Mouse (Mus musculus) bone marrow, adult 2 months (tissue): ENCODE measurements at regions not wholly inside any gene's neighbourhood (a gene's known extent, or its start where the extent isn't known, plus 50 kb on each side); places are given as distances from the start of the nearest gene placed in this dataset.

ENCODE experiments used
- CTCF ChIP-seq: fragments of 200-500 bp; IDR thresholded peaks from 2 replicates; pipeline ENCODE4 v1.5.1; 2011; ENCODE audit warnings: low read length, control low read depth; ENCODE audit not compliant: control insufficient read depth, insufficient read depth
- POLR2A ChIP-seq: fragments of 200-500 bp; IDR thresholded peaks from 2 replicates; pipeline ENCODE4 v1.6.1; 2011; ENCODE audit warnings: low read depth, mild to moderate bottlenecking, control low read depth, low read length, borderline replicate concordance; ENCODE audit not compliant: control insufficient read depth

DNA sequence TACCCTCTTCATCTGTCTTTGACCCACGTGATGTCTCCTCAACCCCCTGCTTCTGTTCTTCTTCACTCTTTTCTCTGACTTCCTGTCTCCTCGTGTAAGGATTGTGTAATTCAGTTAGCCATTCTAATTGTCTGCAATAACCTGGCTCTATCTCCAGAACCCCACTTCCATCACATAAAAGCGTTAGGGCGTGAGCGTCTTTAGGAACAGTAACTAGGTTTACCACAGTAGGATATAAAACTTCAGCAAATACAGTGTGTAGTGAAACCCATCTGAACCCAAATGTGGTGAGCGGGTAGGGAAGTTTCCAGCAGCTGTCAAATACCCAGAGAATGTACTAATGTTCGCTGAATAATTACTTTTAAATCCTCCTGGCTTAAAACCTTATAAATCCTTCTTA, 262.6 kb downstream of the Mreg start:
- no peak for TF ChIP-seq CTCF
- no peak for TF ChIP-seq POLR2A
